Mouse (Mus musculus) left cerebral cortex, postnatal 25 days (tissue): ENCODE data around the gene H2al2b. TPM values are rescaled to one million over a fixed set of nuclear protein-coding genes. Genes with fewer than 3 reads are reported as not detected.
"Not testable (repeated sequence)": the region's sequence is repeated elsewhere in the genome, so short reads cannot be mapped to it uniquely, and the experiment has no call there.

ENCODE experiments used
- DNase-seq, 2 experiments: peaks; one replicate each; pipeline ENCODE4 v3.0.0; 2022; ENCODE audit warnings: low spot score in 2 of 2, mixed read lengths in 1 of 2
- intact Hi-C: fragments of 180-260 bp; cut with DNase I; formaldehyde crosslinking; loops from one replicate; pipeline ENCODE4 v1.15.1; 2025
- total RNA-seq, 2 experiments: library from RNA; stranded (reverse); gene quantifications; 2 replicates each; pipeline ENCODE4 v1.2.3; 2021

The H2al2b gene
- not detected for total RNA-seq

DNA sequence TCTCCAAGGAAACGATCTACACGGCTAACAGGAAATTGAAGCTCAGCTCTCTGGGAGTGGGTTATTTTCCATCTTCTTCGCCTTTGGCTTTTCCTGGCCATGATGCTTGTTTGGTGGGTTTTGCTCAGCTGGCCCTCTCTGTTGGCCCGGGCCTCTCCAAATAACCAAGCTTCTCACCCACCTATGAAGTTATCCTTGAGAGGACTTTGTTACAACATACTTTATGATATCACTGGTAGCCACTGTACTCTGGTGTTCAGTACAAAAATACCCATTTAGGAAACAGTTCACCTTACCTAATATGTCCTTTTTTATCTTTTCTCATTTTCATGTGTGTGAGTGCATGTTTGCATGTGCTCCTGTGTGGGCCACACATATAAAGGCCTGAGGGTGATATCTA is at the start of gene H2al2b:
H2al2b (minus strand) TSS at position 101 of the 400 bp plus-strand sequence.
- DNase-seq, intact Hi-C loops: not testable (repeated sequence)

Other genes starting within 250 kb of the H2al2b start
- gene H2al2c, start 121.6 kb downstream of the H2al2b start, total RNA-seq, result not detected
- not detected for gene Sry, start 57.0 kb downstream of the H2al2b start, total RNA-seq
- not detected for gene Gm4064, start 75.5 kb upstream of the H2al2b start, total RNA-seq
- gene Rbmy, start 110.0 kb upstream of the H2al2b start, total RNA-seq, result not detected
- not detected for gene Gm10256, start 110.0 kb upstream of the H2al2b start, total RNA-seq
- gene Gm10352, start 180.3 kb upstream of the H2al2b start, total RNA-seq, result not detected
- gene Gm29289, start 211.9 kb upstream of the H2al2b start, total RNA-seq, result not detected